Mouse (Mus musculus) heart, postnatal 0 days (tissue): ENCODE measurements at regions not wholly inside any gene's neighbourhood (a gene's known extent, or its start where the extent isn't known, plus 50 kb on each side); places are given as distances from the start of the nearest gene placed in this dataset.

ENCODE experiments used
- CTCF ChIP-seq: IDR thresholded peaks from 2 replicates; pipeline ENCODE4 v1.5.1; 2016; ENCODE audit warnings: antibody characterized with exemption, control low read depth, low read depth
- EP300 ChIP-seq: IDR thresholded peaks from 2 replicates; pipeline ENCODE4 v1.6.1; 2016; ENCODE audit warnings: antibody characterized with exemption, low read depth

DNA sequence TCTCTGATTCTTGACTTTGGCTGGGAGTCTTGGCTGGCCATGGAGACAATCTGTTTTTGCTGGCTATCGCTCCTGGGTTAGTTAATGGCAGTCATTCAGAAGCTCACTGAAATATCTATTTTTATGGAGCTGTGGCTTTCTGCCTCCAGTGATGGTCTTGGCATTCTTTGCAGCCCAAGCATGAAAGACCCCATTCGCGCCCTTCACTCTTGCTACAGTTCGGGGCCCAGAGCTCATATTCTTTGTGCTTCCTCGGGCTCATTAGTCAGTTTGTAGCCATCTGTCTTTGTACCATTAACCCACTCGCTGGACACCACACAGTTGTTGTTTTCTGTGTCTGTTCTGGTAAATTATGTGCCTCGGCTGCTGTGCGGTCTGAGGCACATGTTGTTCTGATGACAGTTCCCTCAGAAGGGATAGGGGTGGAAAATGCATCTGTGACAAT is 290.4 kb downstream of the Lmo7 start:
- TF ChIP-seq CTCF = no peak
- TF ChIP-seq EP300 = no peak
